Mouse (Mus musculus): ENCODE results near the gene L3mbtl3.

DNA sequence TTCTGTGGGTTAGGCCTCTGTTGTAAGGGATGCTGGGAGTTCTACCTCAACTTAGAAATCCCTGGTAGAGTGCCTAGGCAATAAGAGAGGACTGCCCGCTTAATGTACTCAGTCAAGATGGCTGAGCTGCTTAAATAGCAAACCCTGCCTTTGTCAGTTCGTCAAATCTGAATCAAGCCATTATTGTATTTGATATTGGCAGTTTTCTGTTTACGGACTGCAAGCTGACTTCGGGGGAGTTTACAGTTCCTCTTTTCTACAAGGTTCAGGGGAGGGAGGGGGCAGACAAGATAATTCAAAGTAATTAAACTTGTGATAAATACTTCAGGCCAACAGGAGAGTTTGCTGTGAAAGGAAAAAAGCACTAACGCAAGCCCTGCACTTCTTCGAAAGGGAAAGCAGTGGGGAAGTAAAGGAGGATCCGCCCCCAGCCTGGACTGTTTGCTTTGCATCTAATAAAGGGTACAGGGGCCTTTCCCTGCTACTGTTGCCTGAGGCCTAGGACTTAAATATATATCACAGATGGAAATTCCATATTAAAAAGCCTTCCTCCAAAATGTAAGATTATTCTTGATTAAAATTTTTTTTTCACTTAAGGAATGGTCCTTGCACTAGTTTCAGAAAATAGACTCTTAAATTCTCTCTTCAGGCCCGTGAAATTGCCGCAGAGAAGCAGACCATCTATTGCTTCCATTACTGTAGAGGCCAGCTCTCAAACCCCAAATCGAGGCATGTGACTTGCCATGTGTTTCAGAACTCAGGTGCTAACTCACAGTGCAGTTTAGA is 968 bp upstream of the L3mbtl3 start:
- TF ChIP-seq CTCF (IDR thresholded peaks at IDR 0.05; ENCODE audit: extremely low read depth, insufficient read length, insufficient replicate concordance, low read depth, low read length) (no peak), POLR2A (IDR thresholded peaks at IDR 0.05; ENCODE audit: low read depth, low read length) (no peak)
